Mouse (Mus musculus) bone marrow macrophage, adult 2 months (primary cell): Measurements from ENCODE around the gene Gm10320.

Experiments
- CTCF ChIP-seq: IDR thresholded peaks from 2 replicates; pipeline ENCODE4 v1.5.1; 2012; ENCODE audit warnings: low read depth, mild to moderate bottlenecking, low read length, moderate library complexity
- POLR2A ChIP-seq: IDR thresholded peaks from 2 replicates; pipeline ENCODE4 v1.6.1; 2012; ENCODE audit warnings: mild to moderate bottlenecking, low read depth, low read length, borderline replicate concordance

- TF ChIP-seq CTCF = no peak
- no peak for TF ChIP-seq POLR2A
Measured at GRCm38 (mm10) chr13:98500471-98501125, 8.8 kb upstream of the Gm10320 start.
